Mouse (Mus musculus): ENCODE data around the gene Nfkbil1.

Nfkbil1 gene

DNA sequence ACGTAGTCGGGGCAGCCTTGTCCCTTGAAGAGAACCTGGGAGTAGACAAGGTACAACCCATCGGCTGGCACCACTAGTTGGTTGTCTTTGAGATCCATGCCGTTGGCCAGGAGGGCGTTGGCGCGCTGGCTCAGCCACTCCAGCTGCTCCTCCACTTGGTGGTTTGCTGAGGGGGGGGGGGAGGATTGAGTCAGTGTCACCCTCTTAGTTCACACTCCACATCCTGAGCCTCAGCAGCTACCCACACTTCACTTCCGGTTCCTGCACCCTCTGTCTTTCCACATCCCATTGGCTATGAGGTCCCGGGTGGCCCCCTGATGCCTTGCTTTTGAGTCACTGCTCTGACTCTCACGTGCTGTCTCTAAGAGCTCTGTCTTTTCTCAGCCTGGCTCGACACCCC, 35.2 kb downstream of the Nfkbil1 start:
- DNase-seq: peak; percentile 76 to 87

DNA sequence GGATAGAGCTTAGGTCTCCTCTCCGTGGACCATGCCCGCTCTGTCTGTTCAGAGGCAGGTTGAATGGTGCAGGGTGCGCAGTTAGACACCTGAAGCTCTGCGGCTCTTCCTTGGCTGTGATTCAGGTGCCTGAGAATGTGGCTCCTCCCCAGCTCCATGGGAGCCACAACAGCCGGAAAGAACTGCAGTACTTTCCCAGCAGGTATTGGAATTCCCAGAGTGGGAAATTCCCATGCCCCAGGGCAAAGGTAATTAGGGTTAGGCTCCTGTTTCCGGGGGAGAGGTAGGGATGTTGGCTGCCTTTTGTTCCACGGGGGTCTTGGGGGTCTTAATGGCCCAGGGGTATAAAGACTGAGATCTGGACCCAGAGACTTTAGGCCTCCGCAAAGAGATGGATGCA, 36.6 kb downstream of the Nfkbil1 start:
- DNase-seq: peak in 1 of 2 experiments; percentile 26

DNA sequence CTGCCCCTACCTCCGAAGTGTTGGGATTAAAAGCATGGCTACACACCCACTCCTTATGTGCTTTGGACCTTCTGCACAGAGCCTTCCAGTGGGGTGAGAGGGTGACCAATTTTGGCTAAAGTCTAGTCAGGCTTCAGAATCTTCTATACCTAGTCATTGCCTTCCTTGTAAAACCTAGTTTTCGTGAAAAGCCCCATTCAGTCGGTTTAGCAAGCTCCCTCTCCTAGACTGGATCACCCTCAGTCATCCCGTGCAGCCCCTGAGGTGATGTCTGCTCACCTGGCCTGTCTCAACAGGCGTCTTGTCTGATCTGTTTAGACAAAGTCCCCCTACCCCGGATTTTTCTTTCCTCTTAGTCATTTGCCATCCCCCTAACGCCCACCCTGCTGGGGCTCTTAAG, 37.6 kb downstream of the Nfkbil1 start:
- no peak for DNase-seq

DNA sequence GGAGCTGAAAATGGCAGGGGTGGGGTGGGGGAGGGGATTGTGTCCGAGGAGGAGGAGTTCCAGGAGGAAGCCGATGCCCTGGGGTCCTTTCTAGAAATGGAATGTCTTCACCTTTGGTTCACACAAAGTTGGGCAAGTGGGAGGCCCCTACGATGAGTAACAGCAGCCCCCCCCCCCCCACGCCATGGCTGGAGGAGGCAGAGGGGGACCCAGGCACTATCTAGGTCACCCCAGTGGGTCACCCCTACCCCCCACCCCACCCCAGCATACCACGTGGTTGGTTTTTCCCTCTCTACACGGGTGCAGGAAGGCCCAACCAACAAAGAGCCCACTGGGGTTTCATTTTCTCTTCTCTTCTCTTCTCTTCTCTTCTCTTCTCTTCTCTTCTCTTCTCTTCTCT, 38.5 kb downstream of the Nfkbil1 start:
- DNase-seq: peak in 1 of 2 experiments; percentile 51

DNA sequence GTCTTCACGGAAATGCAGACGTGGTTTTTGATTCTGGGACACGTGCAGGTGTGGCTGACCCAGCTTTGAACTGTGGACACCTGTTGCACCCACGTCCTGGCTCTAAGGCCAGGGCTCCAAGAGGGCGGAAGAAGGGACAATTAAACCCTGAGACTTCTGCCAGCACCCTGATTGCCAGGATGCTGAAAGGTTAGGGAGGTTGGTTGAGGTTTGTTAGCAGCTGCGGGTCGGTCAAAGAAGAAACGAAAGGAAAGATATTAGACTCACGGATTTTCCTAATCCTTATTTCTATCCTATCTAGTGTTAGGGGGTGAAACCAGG, 39.3 kb downstream of the Nfkbil1 start:
- DNase-seq: peak; percentile 51 to 54

DNA sequence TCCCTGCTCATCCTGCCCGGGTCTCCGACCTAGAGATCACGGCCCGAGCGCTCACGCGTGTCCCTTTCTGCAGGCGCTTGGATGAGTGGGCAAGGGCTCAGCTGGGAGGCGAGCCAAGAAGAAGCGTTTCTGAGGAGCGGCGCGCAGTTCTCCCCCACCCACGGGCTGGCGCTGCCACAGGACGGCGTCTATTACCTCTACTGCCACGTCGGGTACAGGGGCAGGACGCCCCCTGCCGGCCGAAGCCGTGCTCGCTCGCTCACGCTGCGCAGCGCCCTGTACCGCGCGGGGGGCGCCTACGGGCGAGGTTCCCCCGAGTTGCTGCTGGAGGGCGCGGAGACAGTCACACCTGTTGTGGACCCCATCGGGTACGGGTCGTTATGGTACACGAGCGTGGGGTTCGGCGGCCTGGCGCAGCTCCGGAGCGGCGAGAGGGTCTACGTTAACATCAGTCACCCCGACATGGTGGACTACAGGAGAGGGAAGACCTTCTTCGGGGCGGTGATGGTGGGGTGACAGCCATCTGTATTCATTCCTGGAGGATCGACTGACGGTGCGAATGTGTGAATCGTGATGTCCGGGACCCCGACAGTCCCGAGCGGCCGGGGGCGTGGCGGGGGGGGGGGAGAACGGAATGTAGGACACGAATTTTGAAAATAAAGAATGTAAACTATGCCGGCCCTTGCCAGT, 39.8 kb downstream of the Nfkbil1 start:
- DNase-seq: peak; percentile 98

DNA sequence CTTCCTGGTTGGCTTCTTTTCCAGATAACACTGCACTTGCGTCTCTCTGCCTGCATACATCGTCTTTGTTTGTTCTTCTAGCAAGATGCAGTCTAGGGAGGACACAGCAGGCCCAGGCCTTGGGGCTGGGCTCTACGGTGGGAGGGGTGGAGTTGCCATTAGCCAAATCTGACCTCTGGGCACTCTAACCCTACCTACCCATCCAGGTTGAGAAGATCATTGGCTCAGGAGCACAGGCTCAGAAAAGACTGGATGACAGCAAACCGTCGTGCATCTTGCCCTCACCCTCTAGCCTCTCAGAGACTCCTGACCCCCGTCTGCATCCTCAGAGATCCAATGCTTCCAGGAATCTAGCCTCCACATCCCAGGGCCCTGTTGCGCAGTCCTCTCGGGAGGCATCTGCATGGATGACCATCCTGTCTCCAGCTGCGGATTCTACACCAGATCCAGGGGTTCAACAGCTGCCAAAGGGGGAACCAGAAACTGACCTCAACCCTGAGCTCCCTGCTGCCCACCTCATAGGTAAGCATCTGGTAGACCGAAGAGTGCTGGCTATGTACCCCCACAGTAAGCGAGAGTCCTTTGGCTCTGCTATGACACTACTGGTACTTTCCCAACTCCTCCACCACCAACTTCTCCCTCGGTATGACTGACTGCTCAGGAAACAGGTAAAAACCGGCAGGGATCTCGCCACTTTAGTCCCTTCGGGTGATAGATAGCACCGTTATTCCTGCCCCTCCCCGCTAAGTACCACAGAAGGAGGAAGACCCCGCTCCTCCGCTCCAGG, 40.6 kb downstream of the Nfkbil1 start:
- DNase-seq: peak; percentile 54 to 58

DNA sequence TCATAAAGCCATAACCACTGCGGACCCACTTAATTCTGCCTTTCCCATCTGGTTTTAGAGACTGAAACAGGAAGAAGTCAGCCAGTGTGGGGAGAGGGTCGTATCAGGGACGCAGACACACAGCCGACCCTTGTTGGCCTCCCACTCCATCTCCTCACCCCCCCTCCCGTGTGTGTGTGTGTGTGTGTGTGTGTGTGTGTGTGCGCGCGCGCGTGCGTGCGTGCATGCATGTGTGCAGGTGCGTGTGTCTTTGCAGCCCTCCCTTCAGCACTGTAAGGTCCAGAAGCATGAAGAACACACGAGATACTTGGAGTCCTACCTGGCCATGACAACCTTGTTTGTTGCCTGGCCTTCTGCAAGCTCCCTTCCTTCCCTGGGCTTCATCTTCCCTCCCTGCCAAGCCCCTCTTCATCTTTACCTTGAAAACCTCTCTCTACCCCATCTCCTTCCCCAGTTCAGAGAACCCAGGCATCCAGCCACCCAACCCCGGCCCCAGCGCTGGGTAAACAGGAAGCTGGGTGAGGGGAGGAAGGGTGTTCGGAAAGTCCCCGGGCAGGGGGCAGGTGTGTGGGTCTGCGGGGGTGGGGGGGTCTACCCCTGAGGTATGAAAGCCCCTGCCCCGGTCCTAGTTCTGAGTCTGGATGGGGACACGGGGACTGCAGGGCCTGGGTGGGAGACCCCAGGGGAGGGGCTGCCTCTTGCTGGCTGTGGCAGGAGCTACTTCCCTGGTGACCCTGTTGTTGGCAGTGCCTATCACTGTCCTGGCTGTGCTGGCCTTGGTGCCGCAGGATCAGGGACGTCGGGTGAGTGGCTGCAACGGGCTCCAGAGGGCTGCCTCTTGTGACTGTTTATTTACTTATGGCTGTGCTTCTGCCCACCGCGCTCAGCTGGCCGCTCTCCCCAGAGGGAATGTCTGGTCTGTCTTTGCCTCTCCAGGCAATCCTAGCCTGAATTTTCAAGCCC, 41.4 kb downstream of the Nfkbil1 start, which contains the start of gene Ltb:
Gene Ltb (plus strand): TSS at position 559 of the 963 bp plus-strand sequence.
- DNase-seq: peak; percentile 89 to 95

DNA sequence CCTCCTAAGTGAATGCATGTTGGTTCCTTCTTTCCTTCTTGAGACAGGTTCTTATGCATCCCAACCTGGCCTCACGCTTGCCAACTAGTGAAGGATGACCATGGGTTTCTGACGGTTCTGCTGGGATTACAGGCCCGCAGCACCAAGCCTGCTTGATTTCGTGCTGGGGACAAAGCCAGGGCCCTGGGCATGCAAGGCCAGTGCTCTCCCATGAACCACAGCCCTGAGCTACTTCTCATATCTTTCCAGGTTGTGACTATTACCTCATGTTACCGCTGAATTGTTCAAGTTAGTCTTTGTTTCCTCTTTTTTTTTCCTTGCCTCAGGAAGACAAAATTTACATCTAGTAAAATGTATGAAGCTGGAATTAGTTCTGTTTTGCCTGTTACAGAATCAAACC, 42.7 kb downstream of the Nfkbil1 start:
- no peak for DNase-seq

DNA sequence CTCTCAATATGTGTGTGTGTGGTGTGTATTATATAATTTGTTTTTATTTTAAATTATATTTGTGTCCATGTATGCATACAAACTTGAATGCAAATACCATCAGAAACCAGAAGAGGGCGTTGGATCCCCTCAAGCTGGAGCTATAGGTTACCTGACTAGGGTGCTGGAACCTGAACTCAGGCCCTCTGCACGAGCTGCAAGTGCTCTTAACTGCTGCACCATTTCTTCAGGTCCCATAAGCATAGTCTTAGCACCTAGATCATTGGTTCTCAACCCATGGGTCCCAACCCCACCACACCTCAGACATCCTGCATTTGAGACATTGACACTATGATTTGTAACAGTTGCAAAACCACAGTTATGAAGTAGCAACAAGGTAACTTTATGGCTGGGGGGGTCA, 43.9 kb downstream of the Nfkbil1 start:
- no peak for DNase-seq

DNA sequence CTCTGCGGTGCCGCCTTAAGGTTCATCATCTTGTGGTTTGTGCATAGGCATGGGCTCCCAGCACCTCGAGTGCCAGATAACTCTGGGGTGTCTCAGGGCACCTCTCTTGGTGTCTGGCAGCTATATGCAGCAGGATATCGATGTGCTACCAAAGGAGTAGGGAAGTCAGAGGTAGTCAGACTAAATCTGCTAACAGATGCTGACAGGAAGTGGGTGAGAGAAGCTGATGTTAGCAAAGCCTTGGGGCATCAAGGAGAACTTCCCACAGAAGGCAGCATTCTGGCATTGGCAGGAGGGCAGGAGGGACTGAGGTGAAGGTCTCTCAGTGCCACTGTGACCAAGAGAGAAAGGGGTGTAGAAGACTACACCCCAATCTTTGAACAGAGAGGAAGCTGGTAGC, 45.5 kb downstream of the Nfkbil1 start:
- peak; percentile 58 to 60 for DNase-seq

DNA sequence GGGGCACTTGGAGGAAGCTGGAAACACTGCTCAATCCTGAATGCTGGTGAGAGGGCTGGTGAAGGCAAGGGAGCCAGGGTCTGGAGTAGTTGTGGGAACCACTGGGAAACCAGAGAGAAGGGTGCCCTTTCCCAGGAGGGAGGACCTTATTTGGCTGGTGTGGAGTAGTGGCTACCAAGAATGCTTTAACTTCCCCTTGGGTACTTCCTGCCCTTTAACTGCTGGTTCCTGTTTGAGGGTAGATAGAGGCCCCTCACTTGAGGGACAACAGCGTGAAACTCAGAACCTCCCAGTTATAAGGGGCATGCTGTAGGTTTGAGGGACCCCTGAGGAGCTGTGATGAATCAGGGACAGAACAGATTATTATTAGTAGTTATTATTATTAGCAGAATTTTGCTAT, 46.4 kb downstream of the Nfkbil1 start:
- DNase-seq: no peak

DNA sequence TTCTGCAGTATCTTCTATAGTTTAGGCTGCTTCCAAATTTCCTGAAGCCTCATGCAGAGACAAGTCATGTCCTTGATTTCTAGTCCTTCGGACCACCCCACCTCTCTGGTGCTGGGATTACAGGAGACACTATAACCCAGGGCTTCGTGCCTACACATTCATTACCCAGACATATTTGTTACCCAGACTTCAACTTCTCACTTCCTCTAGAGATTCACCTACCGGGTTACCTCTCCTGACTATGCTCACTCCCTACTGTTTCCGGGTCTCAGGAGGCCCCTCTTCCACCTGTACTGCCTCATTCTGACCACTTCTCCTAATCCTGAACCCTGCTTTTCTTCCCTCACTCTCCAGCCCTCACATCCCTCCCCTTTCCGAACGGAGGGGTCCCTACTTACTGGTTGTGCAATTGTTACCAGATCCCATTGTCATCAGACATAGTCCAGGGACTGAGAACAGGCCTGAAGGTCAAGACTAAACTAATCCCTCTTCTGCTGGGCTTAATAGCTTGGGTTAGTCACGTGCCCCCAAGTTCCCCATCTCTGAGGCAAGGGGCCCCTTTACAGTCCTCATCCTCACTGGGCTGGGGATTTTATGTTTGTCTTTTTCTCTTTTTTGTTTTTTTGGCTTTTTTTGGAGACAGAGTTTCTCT, 47.5 kb downstream of the Nfkbil1 start, which contains the start of gene Lst1:
Gene Lst1 (minus strand): TSS at position 481 of the 652 bp plus-strand sequence.
- no peak for DNase-seq

DNA sequence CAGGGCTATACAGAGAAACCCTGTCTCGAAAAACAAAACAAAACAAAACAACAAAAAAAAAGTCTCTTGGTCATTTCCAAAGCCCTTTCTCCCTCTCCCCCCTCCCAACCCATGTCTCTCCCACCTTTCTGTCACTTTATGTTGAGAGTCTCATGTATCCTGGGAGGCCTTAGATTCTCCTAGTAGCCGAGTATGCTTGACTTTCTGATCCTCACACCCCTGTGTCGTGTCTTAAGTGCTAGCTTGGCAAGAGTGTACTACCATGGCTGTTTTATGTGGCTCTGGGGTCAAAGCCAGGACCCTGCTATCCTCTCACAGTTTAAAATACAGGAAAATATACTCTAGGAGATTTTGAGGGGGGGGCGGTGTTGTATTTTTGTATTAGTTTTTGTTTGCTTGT, 48.2 kb downstream of the Nfkbil1 start:
- DNase-seq: no peak

DNA sequence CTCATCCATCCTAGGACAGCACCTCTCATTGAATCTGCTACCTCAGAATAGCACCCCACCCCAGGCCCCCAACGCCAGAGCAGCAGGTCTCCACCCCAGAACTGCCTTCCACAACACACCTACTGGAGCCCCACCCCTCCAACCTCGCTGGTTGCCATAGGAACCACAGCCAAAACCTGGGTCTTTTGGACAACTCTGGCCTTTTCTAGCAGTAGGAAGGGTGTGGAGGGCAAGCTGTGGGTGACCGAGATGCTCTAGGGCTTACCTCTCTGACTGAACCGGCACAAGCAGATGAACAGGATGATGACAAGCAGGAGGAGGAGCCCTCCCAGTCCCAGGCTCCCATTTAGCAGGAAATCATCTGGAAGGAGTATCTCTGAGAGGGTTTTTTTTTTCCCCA, 48.9 kb downstream of the Nfkbil1 start:
- peak; percentile 75 to 81 for DNase-seq

DNA sequence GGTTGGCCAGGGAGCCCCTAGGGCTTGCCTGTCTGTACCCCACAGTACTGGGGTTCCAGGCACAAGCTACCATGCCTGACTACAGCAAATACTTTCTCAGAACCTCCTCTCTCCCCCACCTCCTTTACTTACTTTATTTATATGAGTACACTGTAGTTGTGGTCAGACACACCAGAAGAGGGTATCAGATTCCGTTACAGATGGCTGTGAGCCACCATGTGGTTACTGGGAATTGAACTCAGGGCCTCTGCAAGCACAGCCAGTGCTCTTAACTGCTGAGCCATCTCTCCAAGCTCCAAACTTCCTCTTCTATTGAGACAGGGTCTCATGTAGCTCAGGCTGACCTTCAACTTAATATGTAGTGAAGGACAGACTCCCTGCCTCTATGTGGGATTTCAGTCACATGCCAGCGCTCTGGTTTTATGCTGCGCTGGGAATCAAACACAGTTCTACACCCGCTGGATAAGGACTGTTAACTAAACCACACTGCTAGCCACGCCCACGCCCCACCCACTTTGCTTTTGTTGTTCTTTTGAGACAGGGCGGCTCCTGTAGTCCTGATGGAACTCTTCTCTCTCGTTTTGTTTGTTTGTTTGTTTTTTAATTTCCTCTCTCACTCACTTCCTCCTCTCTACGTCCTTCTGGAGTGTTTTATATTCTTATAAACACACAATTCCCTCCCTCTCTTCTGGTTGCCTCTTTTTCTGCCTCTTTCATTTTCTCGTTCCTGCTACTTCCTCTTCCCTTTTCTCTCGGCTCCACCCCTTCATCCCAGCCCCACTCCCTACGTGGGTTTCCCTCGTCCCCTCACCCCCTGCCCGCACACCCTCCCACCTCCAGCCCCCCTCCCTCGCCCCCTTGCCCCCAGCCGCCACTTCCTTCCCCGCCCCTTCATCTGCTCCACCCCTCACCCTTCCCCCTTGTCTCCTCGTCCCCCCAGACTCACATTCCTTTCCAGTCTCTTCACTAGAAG, 49.7 kb downstream of the Nfkbil1 start:
- DNase-seq: peak; percentile 90

DNA sequence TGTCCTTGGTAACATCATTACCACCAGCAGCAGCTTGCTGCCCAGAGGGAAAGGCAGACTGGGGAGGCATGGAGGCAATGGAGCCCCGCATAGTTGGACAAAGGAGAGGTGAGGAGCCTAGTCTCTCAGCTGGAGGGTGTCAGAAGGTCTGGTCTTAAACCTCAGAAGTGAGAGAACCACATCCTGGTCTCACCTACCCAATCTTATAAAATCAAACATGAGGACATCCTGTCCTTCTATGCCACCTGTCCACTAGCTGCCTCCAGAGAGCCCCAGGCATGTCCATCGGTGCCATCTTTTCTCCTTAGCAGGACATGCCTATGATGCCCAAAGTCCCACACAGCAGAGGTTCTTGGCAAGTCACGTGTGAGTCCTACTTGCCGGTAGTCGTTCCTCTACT, 55.5 kb downstream of the Nfkbil1 start:
- no peak for DNase-seq

DNA sequence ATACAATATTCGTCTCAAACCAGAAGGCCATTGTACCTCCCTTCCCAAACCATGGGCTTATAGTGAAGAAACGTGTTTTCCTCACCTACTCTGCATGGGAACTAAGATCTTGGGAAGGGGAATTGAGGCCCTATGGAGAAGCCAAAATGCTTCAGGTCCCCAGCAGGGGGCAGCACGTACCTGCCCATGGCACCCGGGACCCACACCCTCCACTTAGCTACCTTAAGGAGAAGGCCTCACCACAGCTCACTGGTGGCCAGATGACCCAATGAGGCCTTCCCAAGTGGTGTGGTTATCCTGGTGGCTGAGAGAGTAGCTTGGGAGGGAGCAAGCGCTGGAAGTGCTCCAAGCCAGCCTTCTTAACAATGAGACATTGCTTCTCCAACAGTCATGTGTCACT, 57.1 kb downstream of the Nfkbil1 start:
- DNase-seq: peak; percentile 82 to 84

DNA sequence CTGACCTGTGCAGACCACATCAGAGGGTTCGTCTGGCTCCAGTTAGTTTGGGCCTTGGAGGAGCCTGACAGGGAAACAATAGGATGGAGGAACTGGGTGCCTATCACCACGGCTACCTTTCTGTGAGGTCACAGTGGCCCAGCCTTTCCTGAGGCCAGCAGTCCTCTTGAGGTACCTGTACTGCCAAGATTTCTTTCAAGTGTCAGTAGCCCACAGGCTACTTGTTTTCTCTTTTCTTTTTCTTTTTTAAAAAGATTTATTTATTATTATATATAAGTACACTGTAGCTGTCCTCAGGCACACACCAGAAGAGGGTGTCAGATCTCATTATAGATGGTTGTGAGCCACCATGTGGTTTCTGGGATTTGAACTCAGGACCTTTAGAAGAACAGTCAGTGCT, 59.6 kb downstream of the Nfkbil1 start, which contains the start of gene Aif1:
Gene Aif1 (minus strand): TSS at position 101 of the 400 bp plus-strand sequence.
- no peak for DNase-seq

DNA sequence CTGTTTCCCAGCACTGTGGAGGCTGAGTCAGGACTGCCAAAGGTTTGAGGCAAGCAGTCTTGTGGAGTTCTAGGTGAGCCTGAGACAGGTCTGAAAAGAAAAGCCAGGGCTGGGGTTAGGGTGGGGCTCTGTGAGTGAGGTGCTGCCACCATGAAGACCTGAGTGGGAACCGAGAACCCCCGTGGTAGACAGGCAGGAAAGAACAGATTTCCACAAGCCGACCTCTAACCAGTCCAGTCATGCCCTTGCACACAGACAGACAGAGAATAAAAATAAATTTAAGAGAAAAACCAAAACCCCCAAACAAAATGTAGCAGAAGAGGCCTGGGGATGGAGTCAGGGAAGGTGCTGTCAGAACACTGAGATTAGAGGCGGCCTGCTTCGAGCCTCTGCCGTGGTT, 60.2 kb downstream of the Nfkbil1 start:
- no peak for DNase-seq

All from thymus, postnatal 36 days (tissue).